Mouse (Mus musculus): ENCODE results near the gene Kcnj6. TPM values are rescaled to one million over a fixed set of nuclear protein-coding genes. Genes with fewer than 3 reads are reported as not detected.
A peak's percentile ranks its signal among the peaks of the same experiment; 100 is the strongest.

The Kcnj6 gene
- polyA plus RNA-seq (2015; fragmentation: Nextera tagmentation; extraction: Ambion mirVana): not detected in 2 replicates

- H3K4me3 ChIP-seq (ENCODE audit: low read length): 0 out of 2 replicates have a peak within 1 kb of the TSS, but pooled peaks have one; percentile 11
- H3K9ac ChIP-seq (ENCODE audit: low read length): no peak within 1 kb of the TSS
- no peaks in the 10 kb centered on the region for H3K9me3 ChIP-seq (ENCODE audit: control insufficient read depth, low read length)
- H3K36me3 ChIP-seq (ENCODE audit: control insufficient read depth, insufficient read depth, low read length): no peaks in the 10 kb centered on the region
- no peaks in the 10 kb centered on the region for H3K4me1 ChIP-seq (replicated peaks; ENCODE audit: control insufficient read depth, insufficient read depth, low read length)
- no peak within 1 kb of the TSS for H3K27ac ChIP-seq (ENCODE audit: low read length)
- H3K27me3 ChIP-seq (ENCODE audit: control insufficient read depth, insufficient read depth, low read depth, low read length): peaks cover 23% of the 10 kb centered on the region
- no peak; the same call in 1 of the 2 replicates for ATAC-seq (ENCODE audit: low read depth)
- 1% methylated on average over 43 of the region's 43 CpGs for WGBS
- H3K4me2 ChIP-seq (ENCODE audit: low read depth, low read length): peak within 1 kb of the TSS; percentile 25
These were observed at the start of gene Kcnj6 for GRCm38 (mm10) chr16:94997340-94997849. Kcnj6 (minus strand) TSS chr16:94997701.

GRCm38 (mm10) chr16:95009937-95010336 is 12.4 kb upstream of the Kcnj6 start:
- Histone ChIP-seq H3K27ac (ENCODE audit: low read length) (no peak overlapping the region), H3K9me3 (ENCODE audit: control insufficient read depth, low read length) (no peaks in the 10 kb centered on the region), H3K27me3 (ENCODE audit: control insufficient read depth, insufficient read depth, low read depth, low read length) (no peaks in the 10 kb centered on the region), H3K4me2 (ENCODE audit: low read depth, low read length) (no peak overlapping the region), H3K4me1 (replicated peaks; ENCODE audit: control insufficient read depth, insufficient read depth, low read length) (no peaks in the 10 kb centered on the region), H3K9ac (ENCODE audit: low read length) (no peak overlapping the region), H3K4me3 (ENCODE audit: low read length) (no peak overlapping the region), H3K36me3 (ENCODE audit: control insufficient read depth, insufficient read depth, low read length) (no peaks in the 10 kb centered on the region)
- WGBS: 88% methylated on average over 3 of the region's 3 CpGs
- no peak for ATAC-seq (ENCODE audit: low read depth)

DNA sequence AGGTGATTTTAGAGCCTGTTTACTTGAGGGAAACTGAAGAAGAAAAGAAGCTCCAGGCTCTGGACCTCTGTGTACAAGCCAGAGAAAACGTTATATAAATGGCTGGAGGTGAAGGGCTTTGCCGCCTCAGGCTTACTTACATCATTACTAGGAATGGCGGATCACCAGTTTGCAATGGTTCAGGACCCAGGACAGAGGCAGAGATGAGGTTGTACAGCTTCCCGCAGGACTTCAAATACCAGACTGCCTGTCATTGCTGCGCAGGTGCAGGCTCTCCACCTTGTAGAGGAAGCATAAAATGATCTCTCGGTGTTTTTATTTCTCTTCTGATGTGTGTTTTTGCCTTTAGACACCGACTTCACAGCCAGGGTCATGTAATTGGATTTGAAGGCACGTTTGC is 7.1 kb upstream of the Kcnj6 start:
- Histone ChIP-seq H3K9me3 (ENCODE audit: control insufficient read depth, low read length) (no peaks in the 10 kb centered on the region), H3K36me3 (ENCODE audit: control insufficient read depth, insufficient read depth, low read length) (no peaks in the 10 kb centered on the region), H3K4me3 (ENCODE audit: low read length) (no peak overlapping the region), H3K27ac (ENCODE audit: low read length) (no peak overlapping the region), H3K27me3 (ENCODE audit: control insufficient read depth, insufficient read depth, low read depth, low read length) (no peaks in the 10 kb centered on the region), H3K4me1 (replicated peaks; ENCODE audit: control insufficient read depth, insufficient read depth, low read length) (no peaks in the 10 kb centered on the region), H3K4me2 (ENCODE audit: low read depth, low read length) (no peak overlapping the region), H3K9ac (ENCODE audit: low read length) (no peak overlapping the region)
- WGBS: 23% methylated on average over 8 of the region's 8 CpGs
- ATAC-seq (ENCODE audit: low read depth): no peak

- no peak for ATAC-seq (ENCODE audit: low read depth)
These were observed 2.0 kb upstream of the Kcnj6 start for GRCm38 (mm10) chr16:94999551-94999950.

GRCm38 (mm10) chr16:94999019-94999418 is 1.5 kb upstream of the Kcnj6 start:
- WGBS: 62% methylated on average over 3 of the region's 3 CpGs
- H3K27me3 ChIP-seq (ENCODE audit: control insufficient read depth, insufficient read depth, low read depth, low read length): peaks cover 23% of the 10 kb centered on the region
- H3K4me1 ChIP-seq (replicated peaks; ENCODE audit: control insufficient read depth, insufficient read depth, low read length): no peaks in the 10 kb centered on the region
- H3K36me3 ChIP-seq (ENCODE audit: control insufficient read depth, insufficient read depth, low read length): no peaks in the 10 kb centered on the region
- ATAC-seq (ENCODE audit: low read depth): no peak
- H3K9ac ChIP-seq (ENCODE audit: low read length): no peak overlapping the region
- no peaks in the 10 kb centered on the region for H3K9me3 ChIP-seq (ENCODE audit: control insufficient read depth, low read length)
- no peak overlapping the region for H3K27ac ChIP-seq (ENCODE audit: low read length)
- H3K4me3 ChIP-seq (ENCODE audit: low read length): no peak overlapping the region
- no peak overlapping the region for H3K4me2 ChIP-seq (ENCODE audit: low read depth, low read length)

More at GRCm38 (mm10) chr16:94999551-94999950, 2.0 kb upstream of the Kcnj6 start:
- Histone ChIP-seq H3K4me3 (ENCODE audit: low read length) (no peak overlapping the region), H3K27ac (ENCODE audit: low read length) (no peak overlapping the region), H3K36me3 (ENCODE audit: control insufficient read depth, insufficient read depth, low read length) (no peaks in the 10 kb centered on the region), H3K27me3 (ENCODE audit: control insufficient read depth, insufficient read depth, low read depth, low read length) (peaks cover 23% of the 10 kb centered on the region), H3K9me3 (ENCODE audit: control insufficient read depth, low read length) (no peaks in the 10 kb centered on the region), H3K4me1 (replicated peaks; ENCODE audit: control insufficient read depth, insufficient read depth, low read length) (no peaks in the 10 kb centered on the region), H3K4me2 (ENCODE audit: low read depth, low read length) (no peak overlapping the region), H3K9ac (ENCODE audit: low read length) (no peak overlapping the region)
- 64% methylated on average over 5 of the region's 5 CpGs for WGBS

- no peaks in the 10 kb centered on the region for H3K36me3 ChIP-seq (ENCODE audit: control insufficient read depth, insufficient read depth, low read length)
- H3K9me3 ChIP-seq (ENCODE audit: control insufficient read depth, low read length): no peaks in the 10 kb centered on the region
- 13% methylated on average over 16 of the region's 16 CpGs for WGBS
- H3K4me2 ChIP-seq (ENCODE audit: low read depth, low read length): peak overlapping the region; percentile 25; the same call in 1 of the 2 replicates
- no peak for ATAC-seq (ENCODE audit: low read depth)
- H3K27ac ChIP-seq (ENCODE audit: low read length): no peak overlapping the region
- H3K4me1 ChIP-seq (replicated peaks; ENCODE audit: control insufficient read depth, insufficient read depth, low read length): no peaks in the 10 kb centered on the region
- no peak overlapping the region for H3K9ac ChIP-seq (ENCODE audit: low read length)
- H3K27me3 ChIP-seq (ENCODE audit: control insufficient read depth, insufficient read depth, low read depth, low read length): peaks cover 23% of the 10 kb centered on the region
- H3K4me3 ChIP-seq (ENCODE audit: low read length): no peak overlapping the region
These were observed 665 bp downstream of the Kcnj6 start for GRCm38 (mm10) chr16:94996791-94997281.

DNA sequence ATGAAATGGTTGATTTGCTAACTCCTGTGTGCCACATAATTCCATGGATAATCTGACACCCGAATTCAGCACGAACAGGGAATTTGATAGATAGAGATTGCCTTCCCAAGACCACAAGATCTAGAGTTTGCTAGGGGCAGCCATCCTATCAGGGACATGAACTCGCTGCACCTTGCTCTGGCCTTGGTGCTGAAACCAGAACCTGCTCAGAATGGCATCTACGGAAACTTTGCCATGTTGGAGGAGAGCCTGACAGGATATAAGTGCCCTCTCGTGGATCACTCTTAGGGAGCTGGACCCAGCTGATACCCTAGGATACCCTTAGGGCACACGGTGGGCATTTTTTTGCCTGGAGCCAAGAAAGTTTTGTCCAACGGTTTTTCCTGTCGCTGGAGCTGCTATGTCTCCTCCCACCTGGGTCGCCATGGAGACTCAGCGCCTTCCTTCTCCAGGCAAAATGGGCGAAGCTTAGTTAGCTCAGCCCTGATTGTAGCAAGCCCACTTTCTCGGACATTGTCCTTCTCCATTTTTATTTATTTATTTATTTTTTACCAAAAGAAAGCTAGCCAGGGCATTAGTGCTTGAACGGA is 1.9 kb downstream of the Kcnj6 start:
- no peak overlapping the region for H3K4me2 ChIP-seq (ENCODE audit: low read depth, low read length)
- H3K27me3 ChIP-seq (ENCODE audit: control insufficient read depth, insufficient read depth, low read depth, low read length): peaks cover 23% of the 10 kb centered on the region
- no peaks in the 10 kb centered on the region for H3K9me3 ChIP-seq (ENCODE audit: control insufficient read depth, low read length)
- no peaks in the 10 kb centered on the region for H3K4me1 ChIP-seq (replicated peaks; ENCODE audit: control insufficient read depth, insufficient read depth, low read length)
- no peak for ATAC-seq (ENCODE audit: low read depth)
- H3K9ac ChIP-seq (ENCODE audit: low read length): no peak overlapping the region
- no peaks in the 10 kb centered on the region for H3K36me3 ChIP-seq (ENCODE audit: control insufficient read depth, insufficient read depth, low read length)
- 15% methylated on average over 13 of the region's 13 CpGs for WGBS
- no peak overlapping the region for H3K27ac ChIP-seq (ENCODE audit: low read length)
- no peak overlapping the region for H3K4me3 ChIP-seq (ENCODE audit: low read length)

DNA sequence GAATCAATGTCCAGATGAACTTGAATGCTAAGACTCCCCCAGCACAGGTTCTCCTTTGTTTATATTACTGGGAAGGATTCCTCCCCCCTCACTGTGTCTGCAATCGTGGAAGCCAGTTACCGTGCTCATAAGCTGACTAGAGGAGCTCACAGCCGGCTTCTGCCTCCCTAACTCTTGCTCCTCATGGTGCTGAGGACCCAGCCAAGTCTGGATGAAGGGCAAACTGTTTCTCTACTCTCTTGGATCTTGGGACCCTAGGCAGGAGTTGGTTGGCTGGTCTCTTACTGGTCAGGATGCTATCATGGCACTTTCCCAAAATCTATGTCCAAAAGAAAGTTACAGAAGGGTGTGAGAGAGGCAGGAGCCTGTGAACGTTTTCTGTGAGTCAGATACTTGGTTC is 2.6 kb downstream of the Kcnj6 start:
- no peak for ATAC-seq (ENCODE audit: low read depth)
- no peaks in the 10 kb centered on the region for H3K9me3 ChIP-seq (ENCODE audit: control insufficient read depth, low read length)
- no peak overlapping the region for H3K27ac ChIP-seq (ENCODE audit: low read length)
- no peaks in the 10 kb centered on the region for H3K4me1 ChIP-seq (replicated peaks; ENCODE audit: control insufficient read depth, insufficient read depth, low read length)
- WGBS: 52% methylated on average over 4 of the region's 4 CpGs
- no peak overlapping the region for H3K9ac ChIP-seq (ENCODE audit: low read length)
- no peak overlapping the region for H3K4me2 ChIP-seq (ENCODE audit: low read depth, low read length)
- H3K36me3 ChIP-seq (ENCODE audit: control insufficient read depth, insufficient read depth, low read length): no peaks in the 10 kb centered on the region
- H3K4me3 ChIP-seq (ENCODE audit: low read length): no peak overlapping the region
- peaks cover 23% of the 10 kb centered on the region for H3K27me3 ChIP-seq (ENCODE audit: control insufficient read depth, insufficient read depth, low read depth, low read length)

GRCm38 (mm10) chr16:94994148-94994547 is 3.4 kb downstream of the Kcnj6 start:
- no peaks in the 10 kb centered on the region for H3K4me1 ChIP-seq (replicated peaks; ENCODE audit: control insufficient read depth, insufficient read depth, low read length)
- no peak overlapping the region for H3K9ac ChIP-seq (ENCODE audit: low read length)
- no peak overlapping the region for H3K27ac ChIP-seq (ENCODE audit: low read length)
- peaks cover 23% of the 10 kb centered on the region for H3K27me3 ChIP-seq (ENCODE audit: control insufficient read depth, insufficient read depth, low read depth, low read length)
- no peaks in the 10 kb centered on the region for H3K36me3 ChIP-seq (ENCODE audit: control insufficient read depth, insufficient read depth, low read length)
- no peaks in the 10 kb centered on the region for H3K9me3 ChIP-seq (ENCODE audit: control insufficient read depth, low read length)
- 67% methylated on average over 3 of the region's 3 CpGs for WGBS
- no peak overlapping the region for H3K4me2 ChIP-seq (ENCODE audit: low read depth, low read length)
- no peak overlapping the region for H3K4me3 ChIP-seq (ENCODE audit: low read length)
- no peak for ATAC-seq (ENCODE audit: low read depth)

All from lung, embryonic 16.5 days (tissue).